Mouse (Mus musculus) A20 (cell line): ENCODE results near the gene Srp72.

ENCODE experiments used
- DNase-seq: peaks from one replicate; pipeline ENCODE4 v3.0.0-alpha.2; 2011; ENCODE audit warnings: low read depth, low spot score

Gene Srp72

DNA sequence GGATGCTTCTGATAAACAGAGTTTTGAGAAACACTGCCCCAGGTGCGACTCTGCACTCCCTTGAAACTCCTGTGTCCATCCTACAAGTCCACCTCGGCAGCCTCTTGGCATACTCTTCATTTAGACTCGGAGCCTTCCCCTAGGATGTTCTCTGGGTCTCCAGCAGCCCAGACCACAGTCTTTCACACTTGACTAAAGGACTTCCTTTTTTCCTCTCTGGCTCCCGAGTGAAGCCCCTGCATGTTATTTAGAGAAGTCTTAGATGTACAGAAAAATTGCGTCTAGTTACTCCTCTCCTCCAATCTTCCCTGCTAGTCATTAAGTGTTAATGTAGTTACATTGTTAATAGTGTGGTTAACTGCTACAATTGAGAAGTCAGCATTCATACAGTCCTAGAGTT is 69.9 kb downstream of the Srp72 start:
- no peak for DNase-seq
